Mouse (Mus musculus) brain, adult 2 months (tissue): ENCODE measurements at regions not wholly inside any gene's neighbourhood (a gene's known extent, or its start where the extent isn't known, plus 50 kb on each side); places are given as distances from the start of the nearest gene placed in this dataset.

ENCODE experiments used
- DNase-seq: peaks from one replicate; pipeline ENCODE4 v3.0.0; 2011; ENCODE audit warnings: low read depth, low spot score

- DNase-seq, result no peak
Measured at GRCm38 (mm10) chr5:46278190-46278589, 420.8 kb upstream of the Lcorl start.

DNA sequence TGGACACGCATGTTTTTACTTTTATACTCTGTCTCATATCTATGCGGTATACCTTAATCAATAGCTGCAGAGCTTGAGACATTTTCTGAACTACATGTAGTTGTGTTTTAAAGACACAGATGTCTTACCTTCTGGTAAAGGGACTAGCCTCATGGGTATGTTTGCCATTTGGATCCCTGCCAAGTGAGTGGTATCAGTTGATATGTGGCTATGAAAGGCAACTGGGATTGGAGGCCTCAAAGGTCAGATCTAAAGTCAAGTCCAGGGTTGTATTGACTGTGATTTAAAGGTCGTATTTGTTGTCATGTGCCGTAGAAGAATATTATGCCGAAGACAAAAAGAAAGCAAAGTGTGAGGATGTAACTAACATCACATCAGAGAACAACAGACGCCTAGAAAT lies 399.3 kb upstream of the Lcorl start:
- DNase-seq, result no peak

GRCm38 (mm10) chr5:46253940-46254339 lies 396.5 kb upstream of the Lcorl start:
- DNase-seq, result no peak

DNA sequence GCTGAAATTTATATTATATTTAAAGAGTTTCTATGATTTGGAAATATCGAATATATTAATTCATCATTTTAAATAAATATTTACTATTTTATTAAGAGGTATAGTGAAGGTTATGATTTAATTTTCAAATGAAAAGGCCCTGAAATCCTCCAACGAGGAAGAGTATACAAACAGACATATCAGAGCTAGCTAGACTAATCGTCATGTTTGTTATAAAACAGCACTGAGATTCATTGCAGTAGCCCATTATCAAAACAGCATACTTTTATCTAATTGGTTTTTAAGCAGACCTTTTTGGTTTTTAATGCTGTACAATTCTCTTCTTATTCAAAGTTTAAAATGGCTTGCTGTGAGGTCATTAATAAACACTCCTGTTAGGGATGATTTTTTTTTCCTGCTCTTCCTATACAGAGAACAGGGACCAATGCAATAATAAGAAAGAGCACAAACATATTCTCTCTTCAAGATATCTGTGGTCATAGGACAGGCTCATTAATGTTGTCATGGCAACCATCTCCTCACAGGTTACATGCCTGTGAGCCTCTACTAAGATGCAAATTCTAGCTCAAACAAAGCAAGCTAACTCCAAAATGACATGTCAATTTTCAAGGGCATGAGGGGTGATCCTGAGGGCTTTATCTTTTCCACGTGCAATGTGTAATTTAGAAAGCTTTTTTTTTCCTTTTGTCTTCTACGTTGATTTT lies 378.1 kb upstream of the Lcorl start:
- no peak for DNase-seq

DNA sequence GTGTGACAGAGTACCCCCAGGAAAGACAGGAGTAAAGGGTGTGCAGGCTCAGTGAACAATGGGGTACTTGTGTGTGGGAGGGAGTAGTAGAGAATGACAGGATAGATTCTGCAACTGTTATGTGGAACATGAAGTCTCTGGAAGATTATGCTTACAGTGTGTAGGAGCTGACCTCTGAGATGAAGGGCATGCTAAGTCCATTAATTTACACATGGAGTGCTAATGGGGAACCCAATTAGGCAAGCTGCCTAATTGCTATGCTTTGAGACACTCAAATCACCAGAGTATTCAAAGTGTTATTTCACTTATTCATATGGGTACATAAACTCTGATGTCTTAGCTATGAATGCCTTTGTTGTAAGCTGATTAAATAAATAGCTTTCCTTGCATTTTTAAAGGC lies 375.4 kb upstream of the Lcorl start:
- DNase-seq, result no peak

GRCm38 (mm10) chr5:46228667-46229066 lies 371.3 kb upstream of the Lcorl start:
- peak; percentile 27 for DNase-seq

DNA sequence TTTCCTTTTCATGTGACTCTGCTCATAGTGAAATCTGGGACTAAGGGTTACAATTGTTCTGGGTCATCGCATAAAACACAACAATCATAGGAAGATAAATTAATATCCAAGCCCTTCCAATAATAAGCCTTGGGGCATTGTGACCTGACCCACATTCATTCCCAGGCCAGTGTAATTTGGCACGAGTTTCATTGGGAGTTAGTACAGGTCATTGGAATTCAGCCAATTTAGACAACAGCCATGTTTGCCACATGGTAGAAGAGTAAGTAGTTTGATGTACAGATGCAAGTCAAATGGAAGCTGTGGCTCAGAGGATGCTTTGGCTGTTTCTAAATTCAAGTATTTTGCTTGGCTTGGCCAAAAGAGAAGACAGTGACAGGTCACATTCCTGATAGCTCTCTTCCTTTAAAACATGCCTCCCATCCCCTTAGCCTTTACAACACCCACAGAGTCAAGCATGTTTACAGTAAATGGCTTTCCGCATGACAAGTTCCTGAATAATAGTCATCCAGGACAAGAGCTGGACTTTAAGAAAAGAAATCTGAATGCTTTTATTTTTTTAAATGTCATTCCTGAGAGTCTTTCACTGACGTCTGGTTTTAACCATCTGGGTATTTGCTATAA lies 355.5 kb upstream of the Lcorl start:
- DNase-seq, result no peak

DNA sequence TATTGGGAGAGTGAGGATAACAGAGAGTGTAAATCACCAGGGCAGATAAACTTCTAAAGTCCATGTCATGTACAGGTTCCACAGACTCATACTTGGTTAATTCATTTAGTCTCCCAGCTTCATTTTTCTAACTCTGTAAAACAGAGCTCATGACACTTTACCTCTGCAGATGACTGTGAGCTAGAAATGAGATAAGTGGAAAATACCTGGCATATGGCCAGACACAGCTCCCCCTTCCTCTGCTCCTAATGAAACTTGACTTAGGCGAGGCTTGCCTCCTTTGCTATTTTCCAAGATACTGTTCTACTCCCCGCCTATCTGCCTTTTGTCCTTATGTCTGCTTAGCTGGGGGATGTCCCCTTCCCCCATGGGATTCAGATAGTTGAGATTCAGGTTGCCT lies 351.7 kb upstream of the Lcorl start:
- no peak for DNase-seq

DNA sequence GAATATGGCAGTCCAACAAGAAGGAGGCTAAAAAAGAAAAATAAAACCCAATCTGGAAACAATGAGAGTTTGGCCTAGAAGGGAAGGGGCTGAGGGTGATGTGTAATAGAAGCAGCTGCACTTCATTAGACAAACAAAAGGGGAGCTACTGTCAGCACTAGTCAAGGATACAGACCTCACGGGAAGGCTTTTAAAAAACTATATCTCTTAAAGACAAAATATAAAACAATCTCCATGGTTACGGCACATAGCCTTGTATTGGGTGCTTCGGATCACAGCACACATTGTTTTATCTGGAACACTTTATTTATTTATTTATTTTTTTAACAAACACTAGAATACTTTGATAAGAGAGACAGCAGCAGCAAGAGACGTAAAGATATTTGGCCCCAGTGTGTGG lies 346.3 kb upstream of the Lcorl start:
- no peak for DNase-seq

- DNase-seq, result no peak
Measured at GRCm38 (mm10) chr5:46202457-46202772, 345.0 kb upstream of the Lcorl start.

- peak; percentile 24 for DNase-seq
Measured at GRCm38 (mm10) chr5:46201639-46202456, 344.4 kb upstream of the Lcorl start.

DNA sequence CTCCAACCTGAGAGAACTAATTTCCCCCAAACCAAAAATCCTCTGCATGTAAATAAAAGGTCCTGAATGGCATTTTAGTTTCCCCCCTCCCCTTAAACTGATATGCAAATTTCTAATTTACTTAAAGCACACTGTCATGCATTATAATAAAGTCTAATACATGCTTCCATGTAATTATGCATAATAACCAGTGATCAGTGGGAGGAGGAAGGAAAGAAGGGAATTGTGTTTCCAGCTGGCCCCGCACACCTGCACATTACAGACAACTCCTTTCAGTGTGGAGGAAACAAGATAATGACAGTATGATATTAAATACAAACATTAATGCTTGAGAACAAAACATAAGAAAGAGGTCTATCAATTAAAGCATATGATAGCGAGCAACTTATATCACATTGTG lies 329.5 kb upstream of the Lcorl start:
- DNase-seq, result no peak

GRCm38 (mm10) chr5:46182157-46182556 lies 324.7 kb upstream of the Lcorl start:
- DNase-seq, result no peak

- no peak for DNase-seq
Measured at GRCm38 (mm10) chr5:46172315-46172714, 314.9 kb upstream of the Lcorl start.

GRCm38 (mm10) chr5:46160774-46161173 lies 303.4 kb upstream of the Lcorl start:
- no peak for DNase-seq

- DNase-seq, result no peak
Measured at GRCm38 (mm10) chr5:46151973-46152372, 294.6 kb upstream of the Lcorl start.

- peak; percentile 5 for DNase-seq
Measured at GRCm38 (mm10) chr5:46150825-46151224, 293.4 kb upstream of the Lcorl start.

GRCm38 (mm10) chr5:46149851-46150615 lies 292.6 kb upstream of the Lcorl start:
- no peak for DNase-seq

- no peak for DNase-seq
Measured at GRCm38 (mm10) chr5:46139024-46139423, 281.6 kb upstream of the Lcorl start.

DNA sequence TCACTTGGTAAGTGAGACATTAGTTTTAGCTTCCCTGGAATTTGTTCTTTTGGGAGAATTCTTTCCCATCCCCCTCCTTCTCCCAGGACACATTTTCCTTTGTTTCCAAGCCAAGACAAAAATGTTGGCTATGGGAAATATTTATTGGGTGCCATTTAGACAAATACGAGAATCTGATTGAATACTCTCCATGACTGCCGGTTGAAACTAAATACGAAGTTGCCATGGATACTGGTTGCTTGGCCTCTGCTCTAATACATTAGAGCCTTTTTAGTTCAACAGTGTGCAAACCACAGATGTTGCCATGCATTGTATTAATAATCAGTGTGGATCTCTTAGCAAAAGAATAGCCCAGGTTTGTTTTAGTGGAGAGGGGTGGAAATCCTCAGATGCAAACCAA lies 280.3 kb upstream of the Lcorl start:
- DNase-seq, result peak; percentile 6

GRCm38 (mm10) chr5:46108020-46108419 lies 250.6 kb upstream of the Lcorl start:
- DNase-seq, result peak; percentile 7

- DNase-seq, result peak; percentile 8
Measured at GRCm38 (mm10) chr5:46103350-46103749, 245.9 kb upstream of the Lcorl start.
